Mouse (Mus musculus) erythroblast, adult 5-6 weeks (primary cell): Measurements from ENCODE around the gene Rnf6. TPM values are rescaled to one million over a fixed set of nuclear protein-coding genes. Genes with fewer than 3 reads are reported as not detected.
"Not testable (repeated sequence)": the region's sequence is repeated elsewhere in the genome, so short reads cannot be mapped to it uniquely, and the experiment has no call there.

Experiments used
- ATAC-seq: replicated peaks from 2 replicates; pipeline ENCODE4 v1.8.0; 2016; ENCODE audit warnings: moderate number of reproducible peaks, mild to moderate bottlenecking, moderate TSS enrichment, inconsistent platforms; ENCODE audit not compliant: poor library complexity, low FRiP score, severe bottlenecking
- total RNA-seq, 2 experiments: library from RNA; stranded (forward) in 1 of 2; stranded (reverse) in 1 of 2; fragments of 150-400 nt in 1 of 2; fragments of 200-764, 138-1000 nt in 1 of 2; gene quantifications; 2 replicates each; pipeline versions ENCODE4 v1.2.3 to v1.2.4; 2015 to 2017; ENCODE audit warnings: low replicate concordance in 2 of 2

The Rnf6 gene
- total RNA-seq, 2 experiments from 2014 or later = 13.6 to 26.5 TPM

DNA sequence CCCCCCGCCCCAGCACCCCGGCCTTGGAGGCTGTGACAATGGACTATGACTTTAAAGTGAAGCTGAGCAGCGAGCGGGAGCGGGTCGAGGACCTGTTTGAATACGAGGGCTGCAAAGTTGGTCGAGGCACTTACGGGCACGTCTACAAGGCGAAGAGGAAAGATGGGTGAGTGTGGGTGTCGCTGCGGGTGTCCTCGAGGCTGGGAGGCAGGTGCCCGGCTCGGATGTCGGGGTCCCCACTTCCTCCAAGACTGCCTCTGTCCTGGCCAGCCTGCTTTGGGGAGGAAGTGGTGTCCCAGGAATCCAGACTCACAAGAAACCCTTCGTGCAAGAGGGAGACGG, 10.3 kb upstream of the Rnf6 start:
- 0 out of 2 replicates have a peak, but pooled peaks have one; percentile 21 for ATAC-seq

DNA sequence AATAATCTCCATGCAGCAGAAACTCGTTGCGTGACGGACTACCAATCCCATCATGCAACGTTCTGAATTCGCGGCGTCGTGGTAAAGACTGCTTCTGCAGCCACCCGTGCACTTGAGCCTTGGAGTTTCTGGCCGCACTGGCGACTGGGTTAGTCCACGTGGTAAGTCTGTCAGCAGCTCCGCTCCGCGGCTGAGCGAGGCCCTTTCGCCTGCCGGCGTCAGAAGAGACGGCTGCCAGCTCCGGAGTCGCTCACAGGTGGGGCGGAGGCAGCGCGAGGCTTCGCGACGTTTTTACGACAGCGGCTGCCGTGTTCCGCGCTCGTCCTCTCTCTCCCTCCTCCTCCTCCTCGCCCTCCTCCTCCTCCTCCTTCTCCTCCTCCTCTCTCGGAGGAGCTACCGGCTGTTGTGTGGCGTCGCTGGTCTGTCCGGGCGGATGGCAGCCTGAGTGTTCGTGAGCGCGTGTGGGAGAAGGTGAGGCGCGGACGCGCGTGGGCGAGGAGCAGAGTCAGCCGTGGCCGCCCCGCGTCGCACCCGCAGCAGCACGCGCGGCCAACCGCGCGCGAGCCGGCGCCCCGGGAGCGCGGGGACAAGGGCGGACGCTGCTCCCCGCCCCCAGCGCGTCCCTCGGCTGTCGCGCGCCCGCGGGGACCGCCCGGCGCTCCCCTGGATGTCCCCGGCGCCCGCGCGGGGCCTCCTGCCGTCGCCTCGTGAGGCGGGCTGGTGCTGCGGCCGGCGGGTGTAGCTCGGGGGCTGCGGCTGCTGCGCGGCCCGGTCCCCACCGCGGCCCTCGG, 9.7 kb upstream of the Rnf6 start, which contains the start of gene Cdk8:
Cdk8 (plus strand) TSS at position 367 of the 791 bp plus-strand sequence.
- peak; percentile 90 for ATAC-seq

DNA sequence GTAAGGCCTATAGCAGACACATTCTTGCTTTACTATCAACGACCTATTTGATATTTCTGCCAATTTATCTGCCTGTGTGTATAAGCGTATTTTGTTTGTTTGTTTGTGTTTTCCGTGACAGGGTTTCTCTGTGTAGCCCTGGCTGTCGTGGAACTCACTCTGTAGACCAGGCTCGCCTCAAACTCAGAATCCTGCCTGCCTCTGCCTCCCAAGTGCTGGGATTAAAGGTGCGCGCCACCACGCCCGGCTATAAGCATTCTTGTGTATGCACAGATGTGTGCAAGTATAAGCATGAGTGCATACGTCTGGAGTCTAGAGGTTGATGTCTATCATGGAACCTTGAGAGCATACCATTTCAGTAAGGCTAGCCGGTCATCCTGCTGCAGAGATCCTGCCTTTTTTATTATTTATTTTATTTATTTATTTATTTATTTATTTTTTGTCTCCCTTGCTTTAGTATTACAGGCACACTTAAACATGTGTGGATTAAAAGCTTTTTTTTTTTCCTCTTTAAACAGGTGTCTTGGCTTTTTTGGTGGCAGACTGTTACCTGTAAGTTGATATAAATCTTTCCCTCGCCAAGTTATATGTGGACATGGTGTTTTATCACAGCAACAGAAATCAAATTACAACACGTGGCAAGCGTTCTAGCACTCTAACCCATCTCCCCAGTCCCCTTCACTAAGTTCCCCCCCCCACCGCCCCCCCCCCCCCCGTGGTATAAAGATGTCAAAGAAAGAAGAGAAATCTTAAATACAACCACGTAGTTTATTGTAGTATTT, 8.7 kb upstream of the Rnf6 start:
- ATAC-seq = no peak

DNA sequence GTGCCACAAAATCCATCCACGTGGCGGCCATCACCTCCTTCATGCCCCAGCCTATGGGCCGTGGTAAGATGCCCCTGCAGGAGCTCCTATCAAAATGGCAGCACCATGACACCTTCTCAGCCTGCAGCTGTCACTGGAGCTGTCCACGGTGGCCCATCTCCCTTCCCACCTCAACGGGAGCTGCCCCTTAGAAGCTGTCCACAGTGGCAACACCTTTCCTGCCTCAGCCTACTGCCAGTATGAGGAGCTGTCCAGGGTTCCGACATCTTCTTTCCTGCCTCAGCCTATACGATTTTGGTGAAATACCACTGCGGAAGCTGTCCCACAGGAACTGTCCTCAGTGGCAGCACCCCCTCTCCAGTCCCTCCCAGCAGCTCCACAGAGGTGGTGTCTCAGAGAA, 6.1 kb upstream of the Rnf6 start:
- ATAC-seq = no peak

DNA sequence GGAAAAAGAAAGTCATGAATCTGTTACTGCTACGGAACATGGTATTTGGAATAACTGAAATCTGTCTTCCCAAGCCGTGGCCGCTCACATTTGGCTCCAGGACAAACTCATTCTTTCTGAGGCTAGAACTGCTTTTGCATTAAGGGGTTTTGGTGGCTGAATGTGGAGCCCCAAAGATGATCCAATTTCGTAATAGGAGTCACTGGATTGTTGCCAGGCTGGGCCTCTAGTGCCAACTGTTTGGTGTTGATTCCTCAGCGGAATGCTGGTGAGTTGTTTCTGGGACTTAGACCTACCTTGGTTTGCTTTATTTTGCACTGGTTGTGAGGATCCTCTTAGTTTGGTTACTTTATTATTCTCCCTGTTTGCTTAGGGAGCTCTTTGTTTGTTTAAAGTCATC, 2.4 kb upstream of the Rnf6 start:
- no peak for ATAC-seq

DNA sequence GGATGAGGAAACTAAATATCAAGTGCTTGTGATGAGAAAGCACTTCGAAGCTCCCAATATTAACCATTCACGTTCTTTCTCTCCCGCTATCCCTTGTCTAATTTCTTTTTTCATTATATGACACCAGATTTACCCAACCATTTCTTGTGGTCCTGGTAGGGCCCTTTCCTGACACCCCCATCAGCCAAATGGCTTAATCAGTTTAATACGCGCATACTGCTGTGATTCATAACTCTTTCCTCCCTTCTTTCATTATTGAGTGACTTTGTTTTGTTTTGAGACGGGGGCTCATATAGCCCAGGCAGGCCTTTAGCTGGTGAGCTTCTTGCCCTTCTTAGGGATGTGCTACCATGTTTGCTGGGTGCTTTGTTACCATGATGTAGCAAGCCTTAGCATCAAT, 367 bp upstream of the Rnf6 start:
- no peak for ATAC-seq

DNA sequence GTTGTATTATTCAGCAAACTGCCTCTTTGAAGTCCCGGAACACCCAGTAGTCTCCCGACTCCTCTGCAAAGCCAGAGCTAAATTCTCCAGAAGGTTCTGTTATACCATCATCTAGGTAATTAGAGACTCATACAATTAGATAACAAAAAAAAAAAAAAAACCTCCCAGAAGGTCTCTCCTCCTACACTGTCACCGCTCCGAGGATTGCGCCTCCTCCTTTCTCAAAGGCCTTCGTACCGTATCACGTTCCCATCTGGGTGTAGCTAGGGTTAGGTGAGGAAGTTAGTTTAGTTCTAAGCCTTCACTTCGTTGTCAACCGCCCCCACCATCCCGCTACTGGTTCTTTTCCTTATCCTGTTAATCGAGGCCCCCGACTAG, 865 bp downstream of the Rnf6 start:
- ATAC-seq = peak; percentile 84

DNA sequence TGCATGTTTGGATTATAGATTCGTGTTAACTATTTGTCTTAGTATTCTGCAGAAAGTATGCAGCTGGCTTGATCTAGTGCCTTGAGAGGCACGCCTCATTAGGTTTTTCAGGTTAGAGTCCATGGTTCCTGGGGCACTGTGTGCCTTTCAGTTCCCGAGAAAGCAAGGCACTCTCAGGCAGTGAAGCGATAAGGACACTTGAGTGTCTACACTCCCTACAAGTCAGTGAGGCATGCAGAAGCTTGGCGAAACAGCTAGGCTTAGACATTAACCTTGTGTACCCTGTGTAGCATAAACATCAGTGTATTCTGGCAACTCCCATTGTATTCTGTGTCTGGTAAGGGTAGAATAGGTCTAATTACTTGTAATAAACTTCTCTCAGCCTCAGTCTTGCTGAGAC, 15.8 kb downstream of the Rnf6 start:
- no peak for ATAC-seq

DNA sequence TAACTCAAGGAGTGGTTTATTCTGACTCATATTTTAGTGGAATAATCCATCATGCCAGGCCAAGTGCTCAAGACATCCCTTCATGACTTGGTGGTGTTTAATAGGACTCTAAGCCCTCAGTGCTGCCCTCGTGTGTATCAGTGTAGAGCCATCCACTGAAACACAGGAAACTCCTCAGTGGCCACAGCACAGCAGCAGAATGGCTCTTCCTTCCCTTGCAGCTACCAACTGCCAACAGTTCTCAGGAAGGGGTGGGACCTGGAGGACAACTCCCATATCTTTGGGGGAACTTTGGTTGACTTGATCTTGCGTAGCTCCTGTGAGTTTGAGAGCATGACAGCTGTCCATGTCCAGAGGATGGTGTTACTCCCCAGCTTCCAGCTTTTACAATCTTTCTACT, 17.4 kb downstream of the Rnf6 start:
- ATAC-seq = no peak

DNA sequence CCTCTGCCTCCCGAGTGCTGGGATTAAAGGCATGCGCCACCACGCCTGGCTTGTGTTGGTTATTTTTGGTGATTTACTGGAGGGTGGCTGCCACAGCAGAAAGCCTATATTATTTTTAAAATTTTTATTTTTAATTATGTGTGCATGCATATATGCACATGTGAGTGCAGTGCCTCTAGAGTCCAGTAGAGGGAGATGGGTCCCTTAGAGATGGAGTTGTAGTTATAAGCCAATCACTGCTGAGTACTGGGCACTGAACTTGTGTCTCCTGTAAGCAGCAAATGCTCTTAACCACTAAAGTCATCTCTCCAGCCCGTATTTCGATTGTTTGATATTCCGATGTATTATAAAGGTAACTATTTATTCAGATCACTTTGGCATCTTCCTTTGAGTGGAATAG, 20.8 kb downstream of the Rnf6 start:
- no peak for ATAC-seq

DNA sequence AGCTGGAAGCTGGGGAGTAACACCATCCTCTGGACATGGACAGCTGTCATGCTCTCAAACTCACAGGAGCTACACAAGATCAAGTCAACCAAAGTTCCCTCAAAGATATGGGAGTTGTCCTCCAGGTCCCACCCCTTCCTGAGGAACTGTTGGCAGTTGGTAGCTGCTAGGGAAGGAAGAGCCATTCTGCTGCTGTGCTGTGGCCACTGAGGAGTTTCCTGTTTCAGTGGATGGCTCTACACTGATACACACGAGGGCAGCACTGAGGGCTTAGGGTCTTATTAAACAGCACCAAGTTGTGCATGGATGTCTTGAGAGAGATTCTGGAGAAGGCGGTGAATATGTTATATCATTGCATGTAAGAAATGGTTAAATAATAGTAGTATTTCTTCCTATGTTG, 21.8 kb downstream of the Rnf6 start:
- no peak for ATAC-seq

DNA sequence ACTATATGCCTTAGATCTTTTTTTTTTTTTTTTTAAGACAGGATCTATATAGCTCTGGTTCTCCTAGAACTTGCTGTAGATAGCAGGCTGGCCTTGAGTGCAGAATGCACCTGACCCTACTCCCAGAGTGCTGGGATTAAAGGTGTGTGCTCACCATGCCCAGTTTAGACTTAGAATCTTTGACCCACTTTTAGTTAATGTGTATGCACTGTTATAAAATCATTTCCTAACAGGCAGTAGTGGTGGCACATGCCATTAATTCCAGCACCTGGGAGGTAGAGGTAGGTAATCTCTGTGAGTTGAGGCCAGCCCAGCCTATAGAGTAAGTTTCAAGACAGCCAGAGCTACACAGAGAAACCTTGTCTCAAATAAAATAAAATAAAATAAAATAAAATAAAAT, 22.3 kb downstream of the Rnf6 start:
- no peak for ATAC-seq

DNA sequence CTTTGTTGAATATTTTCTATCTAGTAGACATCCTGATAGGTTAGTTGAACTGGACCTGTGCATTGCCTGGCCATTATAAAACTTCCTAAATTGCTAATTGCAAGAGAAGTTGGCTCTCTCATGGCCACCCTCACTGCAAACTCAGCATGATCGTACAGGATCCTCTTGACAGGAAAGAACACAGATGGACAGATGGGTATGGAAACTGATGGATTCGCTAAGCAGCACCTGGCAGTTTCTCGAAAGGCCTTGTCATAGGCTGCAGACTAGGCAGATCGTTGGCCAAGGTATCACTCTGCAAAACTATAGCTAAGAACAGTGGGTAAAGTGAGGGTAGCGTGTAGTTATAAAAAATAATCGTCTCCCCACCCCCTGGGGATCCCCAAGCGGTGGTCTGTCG, 28.0 kb downstream of the Rnf6 start:
- ATAC-seq = no peak

DNA sequence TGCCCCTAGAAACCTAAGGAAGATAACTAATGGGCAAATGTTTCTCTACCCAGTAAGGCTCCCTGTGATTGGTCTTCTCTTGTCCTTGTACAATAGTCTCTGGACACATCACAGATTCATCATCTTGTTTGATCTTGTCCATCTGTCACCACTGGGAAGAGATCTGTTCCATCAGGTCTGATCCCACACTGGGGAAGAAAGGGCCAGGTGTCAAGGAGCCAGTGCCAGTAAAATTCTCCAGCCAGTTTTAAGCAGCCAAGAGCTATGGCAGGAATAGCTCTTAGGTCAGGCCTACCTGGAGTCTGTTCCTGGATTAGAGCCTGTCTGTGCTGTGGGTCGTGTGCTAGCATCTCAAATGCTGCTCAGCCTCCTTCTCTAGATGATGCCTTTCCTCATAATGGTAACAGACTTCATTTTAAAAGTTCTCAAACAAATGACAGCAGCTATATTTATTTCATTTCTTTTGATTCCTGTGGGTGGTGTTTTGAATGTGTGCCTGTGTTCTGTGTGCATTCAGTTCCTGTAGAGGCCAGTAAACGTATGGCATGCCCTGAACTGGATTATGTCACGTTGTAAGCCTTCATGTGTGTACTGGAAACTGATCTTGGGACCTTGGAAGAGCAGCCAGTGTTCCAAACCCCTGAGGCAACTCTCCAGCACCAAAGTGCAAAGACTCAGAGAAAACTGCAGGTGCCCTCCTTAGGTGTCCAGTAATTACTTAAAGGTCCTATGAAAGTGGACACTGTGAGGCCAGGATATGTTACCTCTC, 30.7 kb downstream of the Rnf6 start:
- no peak for ATAC-seq

DNA sequence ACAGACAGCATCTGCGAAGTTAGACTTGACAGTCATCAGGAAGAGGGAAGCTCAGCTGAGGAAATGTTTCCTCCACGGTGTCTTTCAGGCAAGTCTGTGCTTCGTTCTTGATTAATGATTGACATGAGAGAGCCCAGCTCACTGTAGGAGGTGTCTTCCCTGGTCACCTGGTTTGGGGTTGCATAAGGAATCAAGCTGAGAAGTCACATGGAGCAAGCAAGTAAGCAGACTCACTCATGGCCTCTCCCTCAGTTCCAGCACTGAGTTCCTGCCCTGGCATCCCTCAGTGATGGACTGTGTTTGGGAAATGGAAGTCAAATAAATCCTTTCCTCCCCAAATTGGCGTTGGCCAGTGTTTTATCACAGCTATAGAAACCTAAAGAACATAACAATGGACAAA, 31.3 kb downstream of the Rnf6 start:
- ATAC-seq = no peak

DNA sequence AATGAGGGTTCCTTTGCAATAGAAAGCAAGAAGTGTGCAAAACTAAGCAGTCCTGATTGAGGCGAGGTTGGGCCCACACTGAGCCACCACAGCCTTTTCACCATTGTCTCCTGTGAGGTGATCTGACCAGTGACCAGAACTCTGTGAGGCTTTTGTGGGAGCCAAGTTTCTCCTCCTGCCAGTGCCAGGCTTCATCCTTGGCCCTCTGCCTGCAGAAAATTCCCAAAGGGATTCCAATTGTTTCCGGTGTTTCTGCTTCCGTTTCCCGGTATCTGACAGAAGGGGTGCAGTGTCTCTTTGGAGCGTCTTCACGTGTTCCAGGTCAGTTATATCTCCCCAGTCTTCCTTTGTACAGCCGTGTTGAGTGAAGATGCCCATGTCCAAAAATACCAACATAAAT, 32.6 kb downstream of the Rnf6 start:
- ATAC-seq = no peak

DNA sequence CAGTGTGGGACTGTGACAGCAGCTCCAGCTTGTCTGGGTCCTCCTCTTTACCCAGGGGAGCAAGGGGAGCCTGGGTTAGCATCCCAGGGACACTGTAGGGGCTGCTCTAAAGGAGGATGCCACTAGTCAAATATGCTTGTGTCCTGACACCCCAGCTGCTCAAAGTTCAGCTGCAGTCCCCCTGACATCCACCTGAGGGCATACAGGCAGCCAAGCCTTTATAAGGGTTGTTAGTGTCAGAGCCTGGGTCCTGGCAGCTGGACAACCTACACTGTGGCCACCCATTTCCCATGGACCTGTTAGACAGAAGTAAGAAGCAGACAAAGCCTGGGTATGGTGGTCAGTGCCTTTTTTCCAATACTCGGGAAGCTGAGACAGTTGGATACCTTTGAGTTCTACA, 33.2 kb downstream of the Rnf6 start:
- peak; percentile 41 for ATAC-seq

DNA sequence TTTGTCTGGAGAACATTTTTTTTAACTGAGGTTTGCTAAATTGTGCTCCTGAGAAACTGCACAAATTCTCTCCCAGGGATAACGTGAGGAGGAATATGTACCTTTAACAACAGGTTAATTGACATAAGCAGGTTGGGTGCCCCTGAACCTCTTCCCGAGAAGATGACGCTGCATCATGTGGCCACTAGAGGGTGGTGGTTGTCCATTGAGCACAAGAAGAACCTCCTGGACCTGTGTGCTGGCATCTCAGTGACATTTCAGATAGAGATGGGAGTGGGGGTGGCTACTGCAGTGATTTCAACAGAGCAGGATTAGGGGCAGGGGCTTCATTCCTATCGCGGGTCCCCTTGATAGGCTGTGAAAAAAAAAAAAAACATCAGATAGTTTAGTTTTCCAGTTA, 33.9 kb downstream of the Rnf6 start:
- not testable (repeated sequence) for ATAC-seq

DNA sequence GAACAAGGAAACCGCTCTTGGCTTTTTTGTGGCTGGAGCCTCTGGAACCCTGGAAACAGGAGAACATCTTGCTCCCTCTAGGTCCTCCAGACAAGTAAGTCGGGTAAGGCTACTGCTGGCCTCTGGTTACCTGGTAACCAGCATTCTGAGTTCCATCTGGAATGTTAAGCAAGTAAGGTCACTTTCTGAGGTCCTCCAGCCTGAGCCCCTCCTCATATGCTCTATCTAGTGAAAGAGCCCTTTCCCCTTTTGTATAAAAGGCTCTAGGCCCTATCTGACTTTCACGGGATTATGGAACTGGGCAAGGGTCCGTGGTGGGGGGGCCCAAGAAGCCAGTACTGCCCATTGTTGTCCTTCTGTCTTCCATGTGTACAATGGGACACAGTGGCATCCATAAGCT, 36.2 kb downstream of the Rnf6 start, which contains the start of gene 1700001J03Rik:
1700001J03Rik (minus strand) TSS at position 101 of the 400 bp plus-strand sequence.
- ATAC-seq = not testable (repeated sequence)

DNA sequence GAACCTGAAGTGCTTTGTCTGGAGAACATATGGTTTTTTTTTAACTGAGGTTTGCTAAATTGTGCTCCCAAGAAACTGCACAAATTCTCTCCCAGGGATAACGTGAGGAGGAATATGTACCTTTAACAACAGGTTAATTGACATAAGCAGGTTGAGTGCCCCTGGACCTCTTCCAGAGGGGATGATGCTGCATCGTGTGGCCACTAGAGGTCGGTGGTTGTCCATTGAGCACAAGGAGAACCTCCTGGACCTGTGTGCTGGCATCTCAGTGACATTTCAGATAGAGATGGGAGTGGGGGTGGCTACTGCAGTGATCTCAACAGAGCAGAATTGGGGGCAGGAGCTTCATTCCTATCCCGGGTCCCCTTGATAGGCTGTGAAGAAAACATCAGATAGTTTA, 48.6 kb downstream of the Rnf6 start:
- ATAC-seq = not testable (repeated sequence)

DNA sequence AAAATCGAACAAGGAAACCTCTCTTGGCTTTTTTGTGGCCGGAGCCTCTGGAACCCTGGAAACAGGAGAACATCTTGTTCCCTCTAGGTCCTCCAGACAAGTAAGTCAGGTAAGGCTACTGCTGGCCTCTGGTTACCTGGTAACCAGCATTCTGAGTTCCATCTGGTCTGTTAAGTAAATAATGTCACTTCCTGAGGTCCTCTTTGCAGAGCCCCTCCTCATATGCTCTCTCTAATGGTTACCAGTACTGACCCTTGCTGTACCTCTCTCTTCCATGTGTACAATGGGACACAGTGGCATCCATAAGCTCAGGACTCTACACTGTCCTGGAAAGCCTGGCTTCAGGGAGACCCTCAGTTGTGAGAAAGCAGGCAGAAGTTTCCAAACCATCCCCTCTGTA, 50.7 kb downstream of the Rnf6 start, which contains the start of gene Gm6309:
Gm6309 (minus strand) TSS at position 101 of the 400 bp plus-strand sequence.
- ATAC-seq = not testable (repeated sequence)
